Comparison of ENCODE assay signal across 18 mouse cellular contexts in the genomic region with DNA sequence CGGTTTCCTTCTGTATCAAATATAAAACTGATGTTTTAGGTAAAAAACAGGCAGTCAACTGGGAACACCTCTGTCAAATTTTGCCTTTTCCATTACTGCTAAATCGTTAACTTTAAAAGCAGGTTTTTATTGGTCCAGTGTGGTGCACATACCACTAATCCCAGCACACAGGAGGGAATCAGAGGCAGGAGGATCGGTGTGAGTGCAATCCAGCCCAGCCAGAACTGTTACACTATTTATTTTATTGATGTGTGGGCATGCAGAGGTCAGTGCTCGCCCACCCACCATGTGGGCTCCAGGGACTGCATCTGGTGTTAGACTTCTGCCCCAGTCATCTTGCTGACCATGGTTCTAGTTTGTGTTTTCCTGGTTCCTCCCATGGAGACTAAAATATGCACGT.
"Had no signal": no experiment of that assay in that cellular context is flagged by ENCODE, and none has a peak within 500 bp of the region (broad histone marks: within the 10 kb centered on the region; RNA-seq: fewer than 3 reads in every experiment).

No protein-coding gene starts in this region.

- H3K36me3 ChIP-seq: intestine, embryonic 15.5 days had no signal

- H3K4me3 ChIP-seq: intestine, embryonic 15.5 days; midbrain, embryonic 13.5 days had no signal

- ATAC-seq: intestine, embryonic 15.5 days; liver, postnatal 0 days; lung, postnatal 0 days; midbrain, embryonic 13.5 days had no signal

- H3K27me3 ChIP-seq: intestine, embryonic 15.5 days; midbrain, embryonic 13.5 days had no signal

- DNase-seq: kidney, adult 18-20 months; kidney, adult 9 months; kidney, postnatal 14 days; kidney, postnatal 4 days; left cerebral cortex, postnatal 4 days; liver, postnatal 0 days; lung, embryonic 14.5 days; right cerebral cortex, adult 18-20 months; right cerebral cortex, postnatal 14 days; right cerebral cortex, postnatal 4 days; thymus, adult 18-20 months; thymus, postnatal 36 days had no signal

- H3K9me3 ChIP-seq: intestine, embryonic 15.5 days; midbrain, embryonic 13.5 days had no signal

- H3K27ac ChIP-seq: intestine, embryonic 15.5 days; liver, embryonic 14.5 days; macrophage; midbrain, embryonic 13.5 days; stomach, postnatal 0 days had no signal

- H3K9ac ChIP-seq: intestine, embryonic 15.5 days; liver, embryonic 14.5 days; liver, postnatal 0 days; lung, embryonic 14.5 days; midbrain, embryonic 13.5 days had no signal

- H3K4me2 ChIP-seq: intestine, embryonic 15.5 days; lung, embryonic 14.5 days; midbrain, embryonic 13.5 days had no signal
